Mouse (Mus musculus) layer of hippocampus, adult 2 months (tissue): ENCODE measurements at regions not wholly inside any gene's neighbourhood (a gene's known extent, or its start where the extent isn't known, plus 50 kb on each side); places are given as distances from the start of the nearest gene placed in this dataset.
A peak's percentile ranks its signal among the peaks of the same experiment; 100 is the strongest.

Experiments
- DNase-seq, 2 experiments: peaks; one replicate each; pipeline ENCODE4 v3.0.0; 2022; ENCODE audit warnings: low spot score in 2 of 2
- H3K27ac ChIP-seq: fragments of 200-600 bp; 2 replicates; pipeline ENCODE4 v1.8.1; 2022
- H3K4me3 ChIP-seq: fragments of 200-600 bp; 2 replicates; pipeline ENCODE4 v1.8.1; 2022; ENCODE audit warnings: mild to moderate bottlenecking
- CTCF ChIP-seq: fragments of 200-600 bp; conservative IDR thresholded peaks from 2 replicates; pipeline ENCODE4 v1.8.1; 2022; ENCODE audit warnings: antibody characterized with exemption, mild to moderate bottlenecking, moderate library complexity

GRCm38 (mm10) chr9:86015841-86016240 lies 173.7 kb downstream of the Tpbg start:
- Histone ChIP-seq H3K4me3 (no peak overlapping the region), H3K27ac (no peak overlapping the region)
- no peak for DNase-seq
- TF ChIP-seq CTCF = no peak

DNA sequence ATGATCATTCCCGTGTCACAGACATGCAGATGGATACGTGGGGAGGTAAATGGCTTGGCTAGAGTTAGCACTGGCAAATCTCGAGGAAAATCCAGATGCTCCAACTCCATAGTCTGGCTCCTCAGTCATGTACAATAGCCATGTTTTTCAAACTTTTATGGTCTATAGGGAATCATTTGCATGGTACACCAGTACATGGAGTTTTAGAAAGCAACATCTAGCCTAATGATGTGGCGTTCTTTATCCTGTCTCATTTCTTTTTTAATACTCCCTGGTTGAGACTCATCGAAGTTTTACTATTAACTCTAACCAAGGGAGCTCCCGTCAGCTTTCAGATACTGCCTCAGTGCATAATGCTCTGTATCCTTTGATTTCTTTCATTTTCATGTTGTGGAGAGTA lies 178.0 kb downstream of the Tpbg start:
- Histone ChIP-seq H3K4me3 (no peak overlapping the region), H3K27ac (no peak overlapping the region)
- TF ChIP-seq CTCF = no peak
- DNase-seq = no peak

GRCm38 (mm10) chr9:86020765-86021164 lies 178.6 kb downstream of the Tpbg start:
- TF ChIP-seq CTCF = no peak
- no peak for DNase-seq
- Histone ChIP-seq H3K4me3 (no peak overlapping the region), H3K27ac (no peak overlapping the region)

- H3K4me3 ChIP-seq = no peak overlapping the region
- DNase-seq = no peak
Measured at GRCm38 (mm10) chr9:86030738-86031137, 188.6 kb downstream of the Tpbg start.

GRCm38 (mm10) chr9:86044098-86044497 lies 201.9 kb downstream of the Tpbg start:
- DNase-seq = no peak
- H3K27ac ChIP-seq = no peak overlapping the region
- H3K4me3 ChIP-seq = no peak overlapping the region
- no peak for TF ChIP-seq CTCF

More at GRCm38 (mm10) chr9:86030738-86031137, 188.6 kb downstream of the Tpbg start:
- no peak for TF ChIP-seq CTCF
- H3K27ac ChIP-seq = no peak overlapping the region

GRCm38 (mm10) chr9:86058116-86058515 lies 215.9 kb downstream of the Tpbg start:
- no peak overlapping the region for H3K27ac ChIP-seq
- H3K4me3 ChIP-seq = no peak overlapping the region
- TF ChIP-seq CTCF = no peak
- no peak for DNase-seq

DNA sequence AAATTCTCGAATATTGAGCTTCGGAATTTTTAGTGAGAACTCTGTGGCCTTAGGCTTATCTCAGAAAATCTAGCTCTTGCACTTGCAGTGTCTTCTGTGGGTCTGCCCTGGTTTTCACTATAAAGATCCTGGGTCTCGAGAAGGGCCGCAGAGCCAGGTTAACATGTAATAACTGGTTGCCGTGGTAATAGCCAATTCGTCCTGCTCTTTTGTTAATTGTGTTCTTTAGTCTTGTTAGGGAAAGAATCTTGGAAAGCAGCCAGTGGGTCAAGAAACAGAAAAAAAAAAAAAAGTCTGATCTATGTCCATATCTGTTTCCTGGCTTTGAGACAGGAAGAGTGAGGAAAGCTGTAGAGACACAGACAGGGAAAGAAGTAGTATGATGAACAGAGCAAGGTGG lies 217.9 kb downstream of the Tpbg start:
- TF ChIP-seq CTCF = no peak
- DNase-seq = no peak
- H3K27ac ChIP-seq = no peak overlapping the region
- H3K4me3 ChIP-seq = no peak overlapping the region

DNA sequence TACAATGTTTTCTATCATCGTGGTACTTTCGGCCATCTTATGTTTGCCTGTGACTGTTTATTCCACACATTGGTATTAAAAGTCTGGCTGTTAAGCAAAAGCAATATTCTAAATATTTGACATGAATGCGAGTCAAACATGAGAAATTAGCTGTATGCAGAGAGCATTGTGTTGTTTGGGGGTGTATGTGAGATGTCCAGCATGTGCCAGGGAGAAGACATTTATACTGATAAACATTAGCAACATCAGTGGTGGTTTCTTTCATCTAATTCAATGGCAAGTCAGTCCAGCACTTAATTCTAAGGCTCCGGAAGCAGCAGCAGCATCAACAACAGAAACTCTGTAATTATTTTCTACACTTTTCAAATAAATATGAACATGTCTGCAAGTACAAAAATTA lies 219.1 kb downstream of the Tpbg start:
- no peak overlapping the region for H3K4me3 ChIP-seq
- no peak for DNase-seq
- TF ChIP-seq CTCF = no peak
- no peak overlapping the region for H3K27ac ChIP-seq

DNA sequence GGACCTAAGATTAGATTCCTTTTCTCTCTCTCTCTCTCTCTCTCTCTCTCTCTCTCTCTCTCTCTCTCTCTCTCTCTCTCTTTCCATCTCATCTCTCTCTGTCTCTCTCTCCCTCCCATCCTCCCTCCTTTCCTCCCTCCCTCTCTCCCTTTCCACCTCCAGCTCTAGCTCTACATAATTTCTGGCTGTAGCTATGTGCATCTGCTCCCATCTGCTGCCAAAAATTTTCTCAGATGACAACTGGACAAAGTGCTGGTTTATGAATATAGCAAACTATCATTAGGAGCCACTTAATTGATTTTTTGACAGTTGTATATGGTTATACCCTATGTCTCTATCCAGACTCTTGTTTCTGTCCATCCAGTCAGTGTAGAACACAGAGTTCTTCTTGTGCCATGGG lies 237.1 kb downstream of the Tpbg start:
- H3K4me3 ChIP-seq = no peak overlapping the region
- TF ChIP-seq CTCF = no peak
- DNase-seq = peak in 1 of 2 experiments; percentile 23
- no peak overlapping the region for H3K27ac ChIP-seq

DNA sequence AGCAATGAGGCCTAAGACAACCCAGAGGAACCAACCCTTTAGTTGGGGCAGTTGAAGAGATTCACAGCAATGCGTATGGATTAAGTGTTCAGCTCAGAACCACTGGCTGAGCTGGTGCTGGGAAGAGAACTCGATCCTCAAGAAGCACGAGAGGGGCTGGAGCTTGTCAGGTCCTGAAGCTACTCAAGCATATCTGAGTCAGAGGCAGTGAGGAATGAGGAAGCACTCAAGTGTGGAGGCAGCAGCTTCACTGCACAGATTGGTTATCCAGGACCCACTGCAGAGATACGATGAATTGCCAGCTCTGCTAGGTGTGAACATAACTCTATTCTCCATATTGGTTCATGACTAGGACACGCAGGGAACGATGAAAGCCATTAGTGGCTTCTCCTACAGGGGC lies 239.7 kb downstream of the Tpbg start:
- no peak overlapping the region for H3K4me3 ChIP-seq
- H3K27ac ChIP-seq = no peak overlapping the region
- no peak for DNase-seq
- TF ChIP-seq CTCF = no peak

- DNase-seq = no peak
- H3K27ac ChIP-seq = no peak overlapping the region
- H3K4me3 ChIP-seq = no peak overlapping the region
- TF ChIP-seq CTCF = no peak
Measured at GRCm38 (mm10) chr9:86092998-86093397, 250.8 kb downstream of the Tpbg start.

DNA sequence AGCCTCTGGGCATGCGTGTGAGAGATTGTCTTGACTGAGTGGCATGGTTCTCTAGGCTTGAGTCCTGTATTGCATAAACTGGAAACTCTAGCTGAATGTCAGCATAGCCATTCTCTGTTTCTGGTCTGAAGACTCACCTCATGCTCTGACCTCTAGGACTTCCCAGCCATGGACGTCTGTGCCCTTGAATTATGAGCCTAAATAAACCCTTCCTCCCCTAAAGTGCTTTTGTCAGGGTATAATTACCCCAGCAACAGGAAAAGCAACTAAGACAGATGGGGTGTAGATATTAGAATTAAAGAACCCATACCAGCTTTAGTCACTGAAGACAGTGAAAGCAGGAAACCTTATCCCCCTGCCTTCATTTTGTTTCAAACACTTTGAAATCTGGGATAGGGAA lies 253.3 kb downstream of the Tpbg start:
- no peak for TF ChIP-seq CTCF
- no peak for DNase-seq
- no peak overlapping the region for H3K4me3 ChIP-seq
- no peak overlapping the region for H3K27ac ChIP-seq

GRCm38 (mm10) chr9:86096246-86096645 lies 254.1 kb downstream of the Tpbg start:
- no peak overlapping the region for H3K4me3 ChIP-seq
- TF ChIP-seq CTCF = no peak
- no peak for DNase-seq
- no peak overlapping the region for H3K27ac ChIP-seq

DNA sequence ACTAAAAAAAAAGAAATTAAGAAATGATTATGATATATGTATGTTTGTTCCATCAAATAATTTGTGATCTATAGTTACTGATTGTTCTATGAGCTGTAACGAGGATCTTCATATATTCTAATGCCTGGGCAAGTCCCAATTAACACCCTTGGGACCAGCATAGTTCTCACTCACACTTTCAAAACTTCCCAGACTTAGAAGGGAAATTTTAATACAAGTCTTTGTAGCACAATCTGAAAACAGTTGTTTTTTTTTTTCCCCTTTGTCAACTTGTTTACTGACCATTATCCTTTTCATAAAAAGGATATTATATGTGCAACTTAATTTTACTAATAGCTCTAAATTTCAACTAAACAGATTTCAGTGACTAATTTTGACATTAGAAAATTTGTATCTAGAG lies 257.1 kb downstream of the Tpbg start:
- TF ChIP-seq CTCF = no peak
- H3K27ac ChIP-seq = no peak overlapping the region

More for the DNA sequence above, 257.1 kb downstream of the Tpbg start:
- DNase-seq = no peak
- H3K4me3 ChIP-seq = no peak overlapping the region
